Comparison of ENCODE assay signal across 8 mouse cellular contexts in the genomic region with DNA sequence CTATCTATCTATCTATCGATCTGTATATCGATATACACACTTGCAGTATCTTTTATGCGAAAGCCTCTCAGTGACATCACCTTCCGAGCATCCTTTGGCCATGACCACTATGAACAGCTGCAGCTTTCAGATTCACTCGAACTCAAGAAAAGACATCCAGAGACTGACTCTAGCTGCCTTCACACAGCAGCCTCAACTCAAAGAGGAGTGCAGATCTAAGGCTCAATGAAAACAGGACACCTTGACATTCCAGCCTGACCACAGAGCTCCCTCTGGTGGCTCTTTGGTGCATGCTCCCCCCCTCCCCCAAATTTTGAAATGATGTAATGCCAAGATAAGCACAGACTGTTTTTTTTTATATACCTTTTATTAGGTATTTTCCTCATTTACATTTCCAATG.
DNase-seq lines count a peak whose midpoint lies in the region; ATAC-seq and TF ChIP-seq lines count a peak whose summit lies in the region.

No protein-coding gene starts in this region.

- DNase-seq in adrenal gland, postnatal 10 days = peak; percentile 48
- no peak for DNase-seq in adrenal gland, adult 18-20 months (ENCODE audit: low spot score in 2 of 2)
- peak in 1 of 2 experiments; percentile 36 for DNase-seq in layer of hippocampus, adult 2 months (ENCODE audit: low spot score in 2 of 2)
- no peak for DNase-seq in layer of hippocampus, adult 11-12 months (ENCODE audit: low spot score)
- DNase-seq in Patski (ENCODE audit: low read depth, low spot score) = no peak
- peak; percentile 39 for DNase-seq in limb, embryonic 14.5 days (ENCODE audit: low spot score)
- DNase-seq in right cerebral cortex, postnatal 4 days = no peak

- no peak overlapping the region for H3K4me3 ChIP-seq in layer of hippocampus, adult 2 months
- H3K4me3 ChIP-seq in limb, embryonic 14.5 days (replicated peaks; ENCODE audit: low read length) = no peak overlapping the region

- 82% methylated on average over 5 of the region's 5 CpGs for WGBS in limb, embryonic 14.5 days

- in situ Hi-C loops in Patski (cut with MboI; ENCODE audit: low pct_unique_long_range_greater_than_20kb) = no loop called here

- H3K27me3 ChIP-seq in Patski = no peaks in the 10 kb centered on the region
- H3K27me3 ChIP-seq in limb, embryonic 14.5 days (ENCODE audit: control insufficient read depth, insufficient read depth, low read length) = no peaks in the 10 kb centered on the region

- POLR2A ChIA-PET in Patski (lab: Charles Lee) = no interaction called here

- no peaks in the 10 kb centered on the region for H3K9me3 ChIP-seq in limb, embryonic 14.5 days (ENCODE audit: control insufficient read depth, low read length)

- H3K9ac ChIP-seq in limb, embryonic 14.5 days (ENCODE audit: low read depth, low read length, severe bottlenecking) = no peak overlapping the region

- CTCF ChIA-PET in Patski (lab: Charles Lee) = no interaction called here

- no peak overlapping the region for H3K4me2 ChIP-seq in limb, embryonic 14.5 days (replicated peaks; ENCODE audit: low read depth, low read length, severe bottlenecking)

- peak; percentile 81 for TF ChIP-seq CTCF in layer of hippocampus, adult 2 months (conservative IDR thresholded peaks at IDR 0.05)
- TF ChIP-seq CTCF in Patski (IDR thresholded peaks at IDR 0.05) = peak; percentile 63

- no peak for ATAC-seq in Patski
- no peak for ATAC-seq in limb, embryonic 14.5 days (ENCODE audit: low FRiP score, low read depth)
- ATAC-seq in erythroblast, adult 5-6 weeks (replicated peaks; ENCODE audit: low FRiP score, poor library complexity, severe bottlenecking) = no peak

- H3K27ac ChIP-seq in layer of hippocampus, adult 2 months = no peak overlapping the region
- no peak overlapping the region for H3K27ac ChIP-seq in limb, embryonic 14.5 days (replicated peaks; ENCODE audit: low read depth, low read length)

- H3K36me3 ChIP-seq in limb, embryonic 14.5 days (ENCODE audit: control insufficient read depth, insufficient read depth, low read length) = no peaks in the 10 kb centered on the region

- TF ChIP-seq POLR2A in limb, embryonic 14.5 days (IDR thresholded peaks at IDR 0.05; ENCODE audit: borderline replicate concordance, extremely low read depth, insufficient read depth, insufficient read length) = no peak

- peaks cover 21% of the 10 kb centered on the region for H3K4me1 ChIP-seq in limb, embryonic 14.5 days (ENCODE audit: control insufficient read depth, insufficient read depth, low read length)

Comparison
In these comparisons a context has a peak if more than half of its experiments do, and no peak if none do; other contexts are left out.
1. DNase-seq: peak in adrenal gland, postnatal 10 days (single experiment) and limb, embryonic 14.5 days (single experiment); none in adrenal gland, adult 18-20 months (0 of 2), layer of hippocampus, adult 11-12 months (single experiment), Patski (single experiment) and right cerebral cortex, postnatal 4 days (single experiment).